Mouse (Mus musculus) adipocyte (in vitro differentiated cells): ENCODE measurements at regions not wholly inside any gene's neighbourhood (a gene's known extent, or its start where the extent isn't known, plus 50 kb on each side); places are given as distances from the start of the nearest gene placed in this dataset.

Experiments used
- DNase-seq: peaks from one replicate; pipeline ENCODE4 v3.0.0-alpha.2; 2016; ENCODE audit warnings: low spot score

- no peak for DNase-seq
These were observed 57.1 kb downstream of the Inhbb start for GRCm38 (mm10) chr1:119364901-119365300.

- DNase-seq: no peak
These were observed 64.0 kb downstream of the Inhbb start for GRCm38 (mm10) chr1:119358096-119358495.

DNA sequence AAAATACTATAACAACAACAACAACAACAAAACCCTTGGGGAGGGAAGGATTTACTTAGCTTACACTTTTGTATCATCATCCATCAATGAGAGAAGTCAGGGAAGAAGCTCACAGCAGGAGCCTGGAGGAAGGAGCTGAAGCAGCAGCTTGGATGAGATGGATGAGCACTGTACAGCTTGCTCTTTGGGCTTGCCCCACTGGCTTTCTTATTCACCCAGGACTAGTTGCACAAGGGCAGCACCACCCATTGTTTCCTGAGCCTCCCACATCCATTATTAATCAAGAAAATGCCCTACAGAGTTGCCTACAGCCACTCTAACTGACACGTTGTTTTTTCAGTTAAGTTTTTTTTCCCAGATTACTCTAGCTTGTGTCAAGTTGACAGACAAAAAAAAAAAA lies 65.1 kb downstream of the Inhbb start:
- no peak for DNase-seq

GRCm38 (mm10) chr1:119355456-119355855 lies 66.6 kb downstream of the Inhbb start:
- DNase-seq: no peak

DNA sequence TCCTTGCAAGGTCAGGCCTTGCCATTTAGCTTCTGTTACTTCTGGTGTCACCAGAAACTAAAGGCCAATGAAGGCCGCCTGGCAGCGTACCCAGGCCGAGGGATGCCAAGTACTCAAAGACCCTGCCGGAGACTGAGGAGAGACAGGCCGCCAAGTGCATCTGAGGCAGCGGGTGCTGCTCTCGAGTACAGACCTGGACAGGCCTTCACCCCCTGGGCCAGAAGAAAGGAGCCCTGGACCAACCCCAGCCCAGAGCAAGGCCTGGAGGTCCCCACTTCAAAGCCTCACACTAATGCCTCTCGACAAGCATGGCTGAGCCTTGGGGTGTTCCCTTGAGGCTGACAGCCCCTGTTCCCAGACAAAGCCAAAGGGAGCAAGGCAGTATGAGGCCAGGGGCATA lies 70.5 kb downstream of the Inhbb start:
- no peak for DNase-seq

DNA sequence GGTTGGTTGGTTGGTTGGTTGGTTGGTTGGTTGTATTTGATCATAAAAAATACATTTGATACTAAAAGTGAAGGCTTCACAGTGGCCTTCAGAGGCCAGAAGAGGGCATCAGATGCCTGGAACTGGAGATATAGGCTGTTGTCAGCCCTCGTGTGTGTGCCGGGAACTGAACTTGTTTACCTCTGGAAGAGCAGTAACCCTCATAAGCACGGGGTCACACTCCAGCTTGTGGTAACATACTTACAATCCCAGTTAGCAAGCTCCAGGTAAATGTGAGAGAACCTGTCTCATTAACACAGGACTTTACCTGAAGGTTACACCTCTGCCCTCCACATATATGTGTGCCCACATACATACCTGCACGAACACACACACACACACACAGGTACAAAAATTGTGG lies 71.2 kb downstream of the Inhbb start:
- no peak for DNase-seq

GRCm38 (mm10) chr1:119350296-119350695 lies 71.8 kb downstream of the Inhbb start:
- DNase-seq: no peak

- no peak for DNase-seq
These were observed 73.4 kb downstream of the Inhbb start for GRCm38 (mm10) chr1:119348456-119349208.

DNA sequence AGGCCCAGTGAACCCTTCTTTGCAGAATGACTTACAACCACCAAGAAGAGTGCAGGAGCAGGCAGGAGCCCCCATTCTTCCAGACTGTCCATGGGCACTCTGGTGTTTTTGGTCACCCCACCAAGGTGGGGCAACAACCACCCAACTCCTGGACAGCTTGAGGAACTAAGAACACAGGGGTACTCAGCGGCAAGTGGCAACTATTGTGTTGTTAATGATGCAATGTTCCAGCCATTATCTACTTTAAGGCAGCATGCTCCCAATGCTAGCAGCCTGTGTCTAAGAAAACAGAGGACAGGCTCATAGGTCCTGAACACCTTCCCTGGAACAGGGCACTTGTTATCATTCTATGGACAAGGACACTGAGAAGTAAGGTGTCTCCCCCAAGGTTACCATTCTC lies 74.3 kb downstream of the Inhbb start:
- no peak for DNase-seq

GRCm38 (mm10) chr1:119346634-119347155 lies 75.4 kb downstream of the Inhbb start:
- DNase-seq: no peak

DNA sequence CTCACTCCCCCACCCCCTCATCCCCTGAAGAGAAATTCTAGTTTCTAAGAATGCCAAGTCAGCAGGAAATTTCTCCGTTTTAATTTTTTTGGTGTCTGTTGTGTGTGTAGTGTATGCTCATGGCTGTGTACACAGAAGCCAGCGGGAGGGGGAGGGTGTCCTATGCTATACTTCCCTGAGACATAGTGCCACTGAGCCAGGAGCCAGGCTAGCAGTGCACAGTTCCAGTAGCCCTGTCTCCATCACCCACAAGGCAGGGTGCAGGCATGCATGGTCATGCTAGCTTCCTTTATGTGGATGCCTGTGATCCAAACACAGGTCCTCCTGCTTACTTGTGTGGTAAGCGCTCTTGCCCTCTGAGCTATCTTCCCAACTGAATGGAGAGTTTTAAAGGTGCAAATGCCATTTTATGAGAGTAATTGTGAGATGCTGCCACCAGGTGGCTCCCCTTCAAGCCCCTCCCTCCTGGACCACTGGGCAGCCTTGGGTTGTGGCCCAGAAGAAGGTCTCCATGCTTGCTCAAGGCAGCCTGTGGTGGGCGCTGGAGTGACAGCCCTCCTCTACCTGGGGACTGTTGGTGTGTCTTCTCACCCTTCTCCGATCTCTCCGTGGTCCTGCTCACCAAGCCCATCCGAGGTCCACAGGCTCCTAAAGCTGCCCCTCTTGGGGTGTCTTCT lies 76.8 kb downstream of the Inhbb start:
- DNase-seq: no peak

DNA sequence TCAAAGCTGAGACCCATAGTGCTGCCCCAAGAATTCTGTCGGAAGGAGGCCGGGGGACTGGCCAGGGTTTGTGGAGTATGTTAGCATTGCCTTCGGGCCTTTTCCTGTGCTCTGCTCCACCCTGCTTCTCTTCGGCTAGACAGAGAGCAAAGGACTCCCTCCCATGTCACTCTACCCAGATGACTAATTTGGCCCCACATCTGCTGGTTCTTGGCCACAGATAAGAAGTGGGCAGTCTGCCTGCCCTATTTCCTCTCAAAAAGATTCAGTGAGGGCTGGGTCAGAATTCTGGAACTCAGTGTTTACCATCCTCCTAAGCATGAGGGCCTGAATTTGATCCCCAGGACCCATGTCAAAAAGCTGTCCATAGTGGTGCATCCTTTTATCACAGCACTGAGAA lies 78.0 kb downstream of the Inhbb start:
- peak; percentile 71 for DNase-seq

DNA sequence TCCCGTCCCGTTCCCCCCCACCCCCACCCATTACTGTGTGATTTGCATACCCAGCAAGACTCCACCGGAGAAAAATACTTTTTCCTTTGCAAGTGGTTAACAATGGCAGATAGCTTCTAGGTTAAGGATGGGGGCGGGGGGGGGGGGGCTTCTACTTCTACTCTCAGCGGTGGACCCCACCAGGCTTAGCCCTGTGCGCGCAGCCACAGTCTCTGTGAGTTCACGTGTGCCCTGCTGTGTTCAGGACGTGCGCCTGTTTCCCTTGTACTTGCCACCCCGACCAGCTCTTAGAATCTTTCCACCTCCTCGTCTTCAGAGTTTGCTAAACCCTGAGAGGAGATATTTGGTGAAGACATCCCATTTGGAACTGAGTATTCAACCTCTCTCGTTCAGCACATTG lies 86.9 kb downstream of the Inhbb start:
- no peak for DNase-seq

- DNase-seq: no peak
These were observed 91.2 kb downstream of the Inhbb start for GRCm38 (mm10) chr1:119330751-119331326.

GRCm38 (mm10) chr1:119329693-119330434 lies 92.2 kb downstream of the Inhbb start:
- no peak for DNase-seq

GRCm38 (mm10) chr1:119328921-119329692 lies 92.9 kb downstream of the Inhbb start:
- DNase-seq: no peak

- DNase-seq: no peak
These were observed 97.5 kb downstream of the Inhbb start for GRCm38 (mm10) chr1:119324551-119324950.

DNA sequence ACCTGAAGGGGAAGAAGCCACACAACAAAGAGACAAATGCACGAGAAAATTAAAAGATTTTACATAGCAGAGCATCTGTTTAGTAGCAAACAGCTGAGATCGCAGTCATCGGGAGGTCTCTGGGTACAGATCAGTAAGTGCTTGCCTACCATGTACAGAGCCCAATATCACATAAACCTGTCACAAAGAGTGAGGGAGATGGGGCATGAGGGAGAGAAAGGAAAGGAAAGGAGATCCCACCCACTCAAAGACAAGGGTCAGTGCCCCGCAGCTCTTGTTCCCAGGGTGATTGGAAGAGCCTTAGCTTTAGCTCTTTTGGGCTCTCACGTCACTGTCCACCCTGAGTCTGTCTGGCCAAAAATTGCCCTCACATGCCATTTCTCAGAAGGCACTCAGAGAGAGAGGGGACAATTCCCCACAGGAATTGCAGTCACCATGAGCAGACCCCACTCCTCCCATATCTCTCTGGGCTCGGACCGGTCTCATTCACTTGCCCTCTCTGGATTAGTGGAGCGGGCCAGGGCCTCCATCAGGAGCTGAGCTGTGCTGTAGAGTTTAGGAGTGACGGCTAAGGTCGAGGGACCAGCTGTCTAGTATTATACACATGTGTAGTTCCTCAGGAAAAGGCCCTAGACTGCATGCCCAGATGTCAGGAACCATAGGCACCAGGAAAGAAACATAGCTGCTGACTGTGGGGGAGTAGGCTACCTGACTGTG lies 99.6 kb downstream of the Inhbb start:
- no peak for DNase-seq

DNA sequence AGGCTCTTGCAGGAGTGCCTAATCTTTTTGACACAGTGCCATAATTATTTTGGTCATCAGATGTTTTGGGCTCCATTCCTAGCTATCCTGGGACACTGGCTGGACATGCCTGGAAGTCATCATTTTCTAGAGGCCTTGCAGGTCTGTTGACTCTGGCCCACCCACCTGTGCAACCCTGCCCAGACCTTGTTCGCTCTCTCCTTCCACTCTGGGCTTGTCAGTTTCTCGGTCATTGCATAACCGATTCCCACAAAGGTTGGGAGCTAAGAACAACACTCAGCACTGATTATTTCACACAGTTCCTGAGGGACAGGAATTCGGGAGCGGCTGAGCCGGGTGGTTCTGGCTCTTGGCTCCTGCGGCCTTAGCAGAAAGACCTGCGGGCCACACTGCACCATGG lies 100.2 kb downstream of the Inhbb start:
- DNase-seq: peak; percentile 5

DNA sequence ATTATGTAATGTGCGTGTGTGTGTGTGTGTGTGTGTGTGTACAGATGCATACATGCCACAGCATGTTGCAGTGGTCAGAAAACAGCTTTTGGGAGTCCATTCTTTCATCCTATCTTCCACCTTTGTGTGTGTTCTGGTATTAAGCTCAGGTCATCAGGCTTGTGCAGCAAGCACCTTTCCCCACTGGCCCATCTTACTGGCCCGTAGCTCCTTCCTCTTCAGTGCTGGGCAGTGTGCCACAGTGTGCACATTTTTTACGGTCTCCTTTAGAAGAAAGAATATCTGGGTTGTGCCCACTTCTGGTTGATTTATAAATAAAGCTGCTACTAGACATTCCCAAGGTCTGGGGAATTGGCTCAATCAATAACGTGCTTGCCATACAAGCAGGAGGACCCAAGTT lies 105.0 kb downstream of the Inhbb start:
- no peak for DNase-seq
